Mouse (Mus musculus): Measurements from ENCODE around the gene D130043K22Rik. TPM values are rescaled to one million over a fixed set of nuclear protein-coding genes. Genes with fewer than 3 reads are reported as not detected.
"Not testable (repeated sequence)": the region's sequence is repeated elsewhere in the genome, so short reads cannot be mapped to it uniquely, and the experiment has no call there.

The D130043K22Rik gene
- polyA plus RNA-seq, 1 experiment from 2014 or later = not detected

DNA sequence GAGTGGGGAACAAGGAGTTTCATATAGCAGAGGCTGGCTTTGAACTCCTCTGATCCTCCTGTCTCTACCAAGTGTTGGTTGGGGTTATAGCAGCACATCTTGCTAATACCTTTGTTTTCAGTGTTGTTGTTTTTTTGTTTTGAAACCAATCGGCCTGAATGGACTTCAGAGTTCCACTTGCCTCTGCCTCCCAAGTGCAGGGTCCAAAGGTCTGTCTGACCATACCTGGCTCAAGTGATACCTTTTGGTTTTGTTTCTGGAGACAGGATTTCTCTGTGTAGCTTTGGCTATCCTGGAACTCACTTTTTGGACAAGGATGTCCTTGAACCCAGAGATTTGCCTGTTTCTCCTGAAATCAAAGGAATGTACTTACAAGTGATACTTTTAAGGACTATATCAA lies 25.0 kb upstream of the D130043K22Rik start:
- Histone ChIP-seq H3K27ac (no peak overlapping the region), H3K36me3 (ENCODE audit: inconsistent target) (peaks cover 6% of the 10 kb centered on the region), H3K79me2 (ENCODE audit: inconsistent target) (no peaks in the 10 kb centered on the region; the same call in 1 of the 2 replicates), H3K4me3 (ENCODE audit: inconsistent target) (no peak overlapping the region)
- 100% methylated on average over 1 of the region's 1 CpGs for WGBS (ENCODE audit: missing documents)

DNA sequence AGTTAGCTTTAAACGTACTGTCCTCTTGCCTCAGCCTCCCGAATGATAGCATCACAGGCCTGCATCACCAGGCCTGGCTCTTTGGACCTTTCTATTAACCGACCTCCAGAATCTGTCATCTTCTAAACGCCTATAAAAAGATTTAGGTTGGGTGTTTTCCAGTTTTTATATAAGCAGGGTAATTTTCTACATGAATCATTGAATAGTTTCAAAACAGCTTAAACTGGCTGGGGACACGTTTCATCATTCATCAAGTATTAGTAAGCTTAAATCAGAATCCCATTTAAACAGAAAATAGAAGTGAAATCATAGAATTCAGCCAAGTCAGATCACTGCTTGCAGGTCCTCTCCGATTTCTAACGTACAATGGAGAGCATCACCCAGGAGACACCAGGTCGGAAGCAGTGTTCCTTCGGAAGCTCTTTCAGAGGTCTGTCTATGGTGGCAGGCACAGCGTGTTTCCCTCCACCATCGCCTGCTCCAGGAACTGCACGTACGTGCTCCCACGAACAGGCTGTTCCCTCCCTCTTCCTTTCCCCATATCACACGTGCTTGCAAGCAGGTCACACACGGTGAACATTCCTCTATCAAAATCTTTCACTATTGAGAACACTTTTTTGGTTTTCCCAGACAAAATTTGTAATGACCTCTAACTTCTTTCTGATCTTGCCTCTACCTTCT lies 22.1 kb upstream of the D130043K22Rik start:
- H3K36me3 ChIP-seq (ENCODE audit: inconsistent target) = peaks cover 9% of the 10 kb centered on the region; the same call in 1 of the 2 replicates
- WGBS (ENCODE audit: missing documents) = 92% methylated on average over 16 of the region's 16 CpGs
- no peak overlapping the region for H3K27ac ChIP-seq

DNA sequence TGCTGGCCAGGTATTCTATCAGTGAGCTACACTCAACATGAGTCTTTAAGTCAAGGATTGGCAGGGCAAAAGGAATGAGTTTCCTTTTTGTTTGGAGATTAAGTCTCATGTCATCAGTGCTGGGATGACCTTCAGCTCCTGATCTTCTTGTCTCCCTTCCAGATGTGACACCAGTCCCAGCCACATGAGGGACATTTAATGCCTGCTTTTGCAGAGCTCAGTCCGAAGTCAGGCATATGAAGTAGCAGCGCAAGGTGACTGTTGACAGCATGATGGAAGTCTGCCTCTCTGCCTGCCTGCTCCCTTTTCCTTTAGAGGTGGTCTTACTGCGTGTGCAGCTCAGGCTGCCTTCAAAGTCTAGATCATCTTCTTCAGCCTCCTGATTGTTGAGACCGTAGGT lies 20.3 kb upstream of the D130043K22Rik start:
- Histone ChIP-seq H3K27ac (no peak overlapping the region), H3K4me3 (ENCODE audit: inconsistent target) (no peak overlapping the region), H3K79me2 (ENCODE audit: inconsistent target) (peaks cover 17% of the 10 kb centered on the region; the same call in 1 of the 2 replicates), H3K36me3 (ENCODE audit: inconsistent target) (peaks cover 9% of the 10 kb centered on the region; the same call in 1 of the 2 replicates)
- WGBS (ENCODE audit: missing documents) = 93% methylated on average over 4 of the region's 4 CpGs

More for the DNA sequence above, 22.1 kb upstream of the D130043K22Rik start:
- no peak overlapping the region for H3K4me3 ChIP-seq (ENCODE audit: inconsistent target)
- peaks cover 9% of the 10 kb centered on the region; the same call in 1 of the 2 replicates for H3K79me2 ChIP-seq (ENCODE audit: inconsistent target)

- Histone ChIP-seq H3K79me2 (ENCODE audit: inconsistent target) (peaks cover 27% of the 10 kb centered on the region), H3K27ac (no peak overlapping the region), H3K4me3 (ENCODE audit: inconsistent target) (no peak overlapping the region), H3K36me3 (ENCODE audit: inconsistent target) (peaks cover 7% of the 10 kb centered on the region; the same call in 1 of the 2 replicates)
- 84% methylated on average over 4 of the region's 4 CpGs for WGBS (ENCODE audit: missing documents)
These were observed 19.3 kb upstream of the D130043K22Rik start for GRCm38 (mm10) chr13:24825587-24825986.

GRCm38 (mm10) chr13:24826116-24826515 lies 18.8 kb upstream of the D130043K22Rik start:
- no peak overlapping the region for H3K27ac ChIP-seq
- WGBS (ENCODE audit: missing documents) = 90% methylated on average over 7 of the region's 7 CpGs
- no peak overlapping the region for H3K4me3 ChIP-seq (ENCODE audit: inconsistent target)
- peaks cover 32% of the 10 kb centered on the region for H3K79me2 ChIP-seq (ENCODE audit: inconsistent target)
- 0 out of 2 replicates have a peak, but pooled peaks cover 5% of the 10 kb centered on the region for H3K36me3 ChIP-seq (ENCODE audit: inconsistent target)

DNA sequence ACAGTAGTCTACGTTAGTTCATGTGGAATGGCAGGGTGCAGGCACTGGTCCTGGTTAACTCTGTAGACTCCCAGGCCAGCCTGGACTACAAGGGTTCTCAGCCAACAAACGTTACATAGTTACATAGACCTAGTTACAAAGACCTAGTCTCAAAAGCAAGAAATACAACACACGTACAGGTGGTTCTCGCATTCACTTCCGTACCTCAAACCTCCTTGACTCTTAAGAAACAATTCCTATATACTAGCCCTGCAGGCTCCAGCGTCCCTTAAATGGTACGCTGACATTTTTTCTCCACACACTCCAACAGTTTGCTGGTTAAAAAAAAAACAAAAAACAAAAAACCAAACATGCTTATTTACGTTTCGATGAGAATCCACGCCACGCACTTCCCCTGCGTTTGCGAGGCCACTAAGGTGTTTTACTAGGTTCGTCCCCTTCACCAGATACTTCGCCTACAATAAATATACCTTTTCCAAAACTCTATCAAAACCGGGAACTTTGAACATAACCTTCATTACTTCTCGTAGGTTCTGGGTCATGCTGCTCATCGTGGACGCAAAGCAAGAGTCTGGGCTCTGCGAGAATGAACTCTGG lies 14.1 kb upstream of the D130043K22Rik start:
- peaks cover 71% of the 10 kb centered on the region for H3K79me2 ChIP-seq (ENCODE audit: inconsistent target)
- H3K27ac ChIP-seq = peak overlapping the region; percentile 79
- no peaks in the 10 kb centered on the region for H3K36me3 ChIP-seq (ENCODE audit: inconsistent target)
- WGBS (ENCODE audit: missing documents) = 2% methylated on average over 20 of the region's 20 CpGs
- peak overlapping the region; percentile 83 for H3K4me3 ChIP-seq (ENCODE audit: inconsistent target)

GRCm38 (mm10) chr13:24831353-24832130 lies 13.4 kb upstream of the D130043K22Rik start, which contains the start of the genes Acot13 and Tdp2:
Gene Acot13, minus strand, starts transcription at chr13:24831540.
Gene Tdp2, plus strand, starts transcription at chr13:24831679.
- peak within 1 kb of the TSS; percentile 79 for H3K27ac ChIP-seq
- peaks cover 78% of the 10 kb centered on the region for H3K79me2 ChIP-seq (ENCODE audit: inconsistent target)
- peak within 1 kb of the TSS; percentile 83 for H3K4me3 ChIP-seq (ENCODE audit: inconsistent target)
- H3K36me3 ChIP-seq (ENCODE audit: inconsistent target) = no peaks in the 10 kb centered on the region
- WGBS (ENCODE audit: missing documents) = under 1% methylated on average over 58 of the region's 90 CpGs

GRCm38 (mm10) chr13:24832131-24832810 lies 12.7 kb upstream of the D130043K22Rik start:
- WGBS (ENCODE audit: missing documents) = 6% methylated on average over 21 of the region's 21 CpGs

GRCm38 (mm10) chr13:24832811-24833155 lies 12.2 kb upstream of the D130043K22Rik start:
- 73% methylated on average over 2 of the region's 2 CpGs for WGBS (ENCODE audit: missing documents)
- peak overlapping the region; percentile 65 for H3K4me3 ChIP-seq (ENCODE audit: inconsistent target)
- peaks cover 82% of the 10 kb centered on the region for H3K79me2 ChIP-seq (ENCODE audit: inconsistent target)
- H3K27ac ChIP-seq = 0 out of 2 replicates have a peak overlapping the region, but pooled peaks have one; percentile 24
- H3K36me3 ChIP-seq (ENCODE audit: inconsistent target) = no peaks in the 10 kb centered on the region

More at GRCm38 (mm10) chr13:24832131-24832810, 12.7 kb upstream of the D130043K22Rik start:
- Histone ChIP-seq H3K27ac (peak overlapping the region; percentile 24; the same call in 1 of the 2 replicates), H3K36me3 (ENCODE audit: inconsistent target) (no peaks in the 10 kb centered on the region), H3K79me2 (ENCODE audit: inconsistent target) (peaks cover 82% of the 10 kb centered on the region), H3K4me3 (ENCODE audit: inconsistent target) (peak overlapping the region; percentile 65)

- H3K36me3 ChIP-seq (ENCODE audit: inconsistent target); H3K4me3 ChIP-seq (ENCODE audit: inconsistent target); H3K27ac ChIP-seq: not testable (repeated sequence)
- 94% methylated on average over 4 of the region's 8 CpGs for WGBS (ENCODE audit: missing documents)
- peaks cover 66% of the 10 kb centered on the region for H3K79me2 ChIP-seq (ENCODE audit: inconsistent target)
These were observed 7.2 kb upstream of the D130043K22Rik start for GRCm38 (mm10) chr13:24837765-24838164.

- Histone ChIP-seq H3K36me3 (ENCODE audit: inconsistent target) (no peaks in the 10 kb centered on the region), H3K27ac (no peak overlapping the region), H3K4me3 (ENCODE audit: inconsistent target) (no peak overlapping the region), H3K79me2 (ENCODE audit: inconsistent target) (peaks cover 45% of the 10 kb centered on the region)
- 37% methylated on average over 3 of the region's 3 CpGs for WGBS (ENCODE audit: missing documents)
These were observed 5.1 kb upstream of the D130043K22Rik start for GRCm38 (mm10) chr13:24839831-24840230.

GRCm38 (mm10) chr13:24841702-24842101 lies 3.2 kb upstream of the D130043K22Rik start:
- no peaks in the 10 kb centered on the region for H3K36me3 ChIP-seq (ENCODE audit: inconsistent target)
- H3K79me2 ChIP-seq (ENCODE audit: inconsistent target) = peaks cover 27% of the 10 kb centered on the region
- no peak overlapping the region for H3K4me3 ChIP-seq (ENCODE audit: inconsistent target)
- 93% methylated on average over 3 of the region's 3 CpGs for WGBS (ENCODE audit: missing documents)
- H3K27ac ChIP-seq = no peak overlapping the region

DNA sequence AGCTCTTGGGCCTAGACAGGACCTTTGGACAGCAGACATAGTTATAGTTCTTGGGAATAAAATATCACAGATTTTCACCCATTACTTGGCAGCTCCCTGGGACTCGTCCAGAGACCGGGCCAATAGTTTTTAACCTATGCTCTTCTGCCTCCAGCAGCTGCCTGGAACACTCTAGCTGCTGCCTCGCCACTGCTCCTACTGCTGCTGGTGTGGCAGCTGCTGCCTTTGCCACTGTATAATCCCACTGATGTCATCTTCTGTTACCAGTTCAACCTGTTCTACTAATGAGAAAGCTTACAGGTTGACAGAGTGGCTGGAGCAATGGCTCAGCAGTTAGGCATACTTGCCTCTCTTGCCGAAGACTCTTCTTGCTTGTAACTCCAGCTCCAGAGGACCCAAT lies 4.4 kb downstream of the D130043K22Rik start:
- no peaks in the 10 kb centered on the region for H3K79me2 ChIP-seq (ENCODE audit: inconsistent target)
- no peaks in the 10 kb centered on the region for H3K36me3 ChIP-seq (ENCODE audit: inconsistent target)
- H3K4me3 ChIP-seq (ENCODE audit: inconsistent target) = no peak overlapping the region
- H3K27ac ChIP-seq = no peak overlapping the region
- WGBS (ENCODE audit: missing documents) = 95% methylated on average over 4 of the region's 4 CpGs

GRCm38 (mm10) chr13:24851989-24852388 lies 7.1 kb downstream of the D130043K22Rik start:
- Histone ChIP-seq H3K36me3 (ENCODE audit: inconsistent target) (no peaks in the 10 kb centered on the region), H3K27ac (no peak overlapping the region), H3K79me2 (ENCODE audit: inconsistent target) (no peaks in the 10 kb centered on the region), H3K4me3 (ENCODE audit: inconsistent target) (no peak overlapping the region)
- WGBS (ENCODE audit: missing documents) = 83% methylated on average over 2 of the region's 2 CpGs
